Mouse (Mus musculus): Measurements from ENCODE around the gene Ascc1. TPM values are rescaled to one million over a fixed set of nuclear protein-coding genes. Genes with fewer than 3 reads are reported as not detected.

The Ascc1 gene
- total and polyA plus RNA-seq, 3 experiments = 17.0 to 37.9 TPM; not detected in 1

GRCm38 (mm10) chr10:60026759-60027395 is 24.3 kb downstream of the Ascc1 start:
- DNase-seq (ENCODE audit: low read depth, low spot score) = no peak
- Histone ChIP-seq H3K9ac (ENCODE audit: control insufficient read depth, low read depth, low read length, poor library complexity, severe bottlenecking) (no peak overlapping the region), H3K4me1 (ENCODE audit: control insufficient read depth in 1 of 2, insufficient read depth in 2 of 2, low read length in 2 of 2) (no peaks in the 10 kb centered on the region), H3K36me3 (ENCODE audit: control insufficient read depth in 1 of 2, insufficient read depth in 2 of 2, low read length in 2 of 2) (no peaks in the 10 kb centered on the region; a peak in 1 of 4 replicates), H3K27me3 (ENCODE audit: control insufficient read depth in 1 of 2, insufficient read depth in 2 of 2, low read length in 2 of 2) (no peaks in the 10 kb centered on the region), H3K27ac (ENCODE audit: control insufficient read depth, low read depth, low read length) (no peak overlapping the region), H3K79me2 (ENCODE audit: control insufficient read depth, insufficient read depth, low read length, poor library complexity) (no peaks in the 10 kb centered on the region), H3K9me3 (replicated peaks; ENCODE audit: insufficient read depth, low read length) (no peaks in the 10 kb centered on the region), H3K4me3 (ENCODE audit: control insufficient read depth in 1 of 2, insufficient read depth in 1 of 2, low read depth in 2 of 2, low read length in 2 of 2) (no peak overlapping the region)
- TF ChIP-seq ELF1 (IDR thresholded peaks at IDR 0.05; ENCODE audit: low read depth, low read length) = no peak
- no peak for TF ChIP-seq E2F4 (IDR thresholded peaks at IDR 0.05; ENCODE audit: borderline replicate concordance, low read depth, low read length)

GRCm38 (mm10) chr10:60027619-60028084 is 25.0 kb downstream of the Ascc1 start:
- H3K27me3 ChIP-seq (ENCODE audit: control insufficient read depth in 1 of 2, insufficient read depth in 2 of 2, low read length in 2 of 2) = no peaks in the 10 kb centered on the region
- no peaks in the 10 kb centered on the region for H3K9me3 ChIP-seq (replicated peaks; ENCODE audit: insufficient read depth, low read length)
- TF ChIP-seq KAT2A (conservative IDR thresholded peaks at IDR 0.05; ENCODE audit: low read depth, low read length) (no peak), TBP (IDR thresholded peaks at IDR 0.05; ENCODE audit: low read depth, low read length) (no peak), BHLHE40 (IDR thresholded peaks at IDR 0.05; ENCODE audit: borderline replicate concordance, low read depth, low read length) (no peak), EP300 (IDR thresholded peaks at IDR 0.05; ENCODE audit: low read depth in 1 of 2, low read length in 2 of 2) (no peak), TAL1 (IDR thresholded peaks at IDR 0.05; ENCODE audit: low read length) (no peak), NELFE (IDR thresholded peaks at IDR 0.05; ENCODE audit: low read depth, low read length) (no peak), POLR2A (IDR thresholded peaks at IDR 0.05; ENCODE audit: control insufficient read depth in 1 of 2, insufficient read depth in 1 of 2, low read depth in 1 of 2, low read length in 2 of 2, poor library complexity in 1 of 2) (no peak), RAD21 (IDR thresholded peaks at IDR 0.05; ENCODE audit: low read depth, low read length) (no peak), POLR2AphosphoS2 (IDR thresholded peaks at IDR 0.05; ENCODE audit: low read length) (no peak), MAX (IDR thresholded peaks at IDR 0.05; ENCODE audit: low read length) (no peak), ZKSCAN1 (IDR thresholded peaks at IDR 0.05; ENCODE audit: low read depth, low read length) (no peak), HCFC1 (IDR thresholded peaks at IDR 0.05; ENCODE audit: low read depth, low read length) (no peak), ETS1 (IDR thresholded peaks at IDR 0.05; ENCODE audit: low read depth, low read length) (no peak), USF2 (IDR thresholded peaks at IDR 0.05; ENCODE audit: borderline replicate concordance in 1 of 2, insufficient read depth in 1 of 2, low read depth in 1 of 2, low read length in 2 of 2) (no peak), UBTF (IDR thresholded peaks at IDR 0.05; ENCODE audit: borderline replicate concordance, insufficient read depth, low read depth, low read length) (no peak)
- no peaks in the 10 kb centered on the region for H3K79me2 ChIP-seq (ENCODE audit: control insufficient read depth, insufficient read depth, low read length, poor library complexity)
- H3K9ac ChIP-seq (ENCODE audit: control insufficient read depth, low read depth, low read length, poor library complexity, severe bottlenecking) = no peak overlapping the region
- no peaks in the 10 kb centered on the region; a peak in 1 of 4 replicates for H3K36me3 ChIP-seq (ENCODE audit: control insufficient read depth in 1 of 2, insufficient read depth in 2 of 2, low read length in 2 of 2)
- H3K27ac ChIP-seq (ENCODE audit: control insufficient read depth, low read depth, low read length) = no peak overlapping the region
- no peak overlapping the region for H3K4me3 ChIP-seq (ENCODE audit: control insufficient read depth in 1 of 2, insufficient read depth in 1 of 2, low read depth in 2 of 2, low read length in 2 of 2)
- no peak for DNase-seq (ENCODE audit: low read depth, low spot score)
- H3K4me1 ChIP-seq (ENCODE audit: control insufficient read depth in 1 of 2, insufficient read depth in 2 of 2, low read length in 2 of 2) = no peaks in the 10 kb centered on the region
